Mouse (Mus musculus) frontal cortex, postnatal 14 days (tissue): ENCODE measurements around the gene Muc2.

Experiments used
- DNase-seq, 2 experiments: peaks; one replicate each; pipeline ENCODE4 v3.0.0; 2022; ENCODE audit warnings: low spot score in 2 of 2

Gene Muc2

GRCm38 (mm10) chr7:141770521-141770920 is 80.4 kb downstream of the Muc2 start:
- DNase-seq, result no peak

GRCm38 (mm10) chr7:141770988-141771387 is 80.8 kb downstream of the Muc2 start:
- no peak for DNase-seq

DNA sequence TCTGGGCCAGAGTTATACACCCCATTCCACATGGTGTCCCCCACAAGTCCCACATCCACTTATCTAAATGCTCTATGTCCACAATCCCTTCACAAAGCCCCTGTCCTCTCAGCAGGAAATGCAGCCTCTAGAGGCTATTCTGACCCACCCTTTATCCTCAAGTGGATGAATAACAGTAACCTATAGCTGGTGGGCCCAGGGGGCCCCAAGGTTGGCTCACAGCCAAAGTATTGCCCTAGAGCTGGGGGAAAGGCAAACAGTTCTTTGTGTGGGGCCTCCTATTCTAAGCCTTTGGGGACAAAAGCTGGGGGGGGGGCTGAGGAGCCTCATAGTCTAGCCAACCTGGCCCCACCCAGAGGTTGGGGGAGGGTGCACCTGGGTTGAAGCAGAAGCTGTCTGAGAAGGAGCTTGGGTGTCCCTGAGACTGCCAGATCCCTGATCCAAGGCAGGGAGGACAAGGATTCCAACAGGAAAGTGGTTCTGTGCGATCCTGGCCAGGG is 82.0 kb downstream of the Muc2 start:
- no peak for DNase-seq

- DNase-seq, result no peak
Observed at GRCm38 (mm10) chr7:141774855-141775254, 84.7 kb downstream of the Muc2 start.

DNA sequence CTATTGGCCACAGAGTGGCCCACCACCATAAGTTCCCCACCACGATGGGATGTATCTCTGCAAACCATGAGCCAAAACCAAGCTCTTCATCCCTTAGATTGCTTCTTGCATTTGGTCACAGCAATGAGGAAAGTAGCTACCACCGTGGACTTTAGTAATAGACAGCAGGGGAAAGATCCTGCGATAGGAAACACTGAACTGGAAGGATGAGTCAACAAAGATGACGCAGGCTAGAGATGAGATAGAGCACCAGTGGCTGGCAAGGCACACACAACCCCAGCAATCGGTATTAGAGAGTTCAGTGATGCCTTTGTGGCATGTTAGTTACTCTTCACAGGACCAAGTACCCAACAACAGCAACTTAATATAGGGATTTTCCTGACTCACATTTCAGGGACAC is 86.1 kb downstream of the Muc2 start:
- no peak for DNase-seq

DNA sequence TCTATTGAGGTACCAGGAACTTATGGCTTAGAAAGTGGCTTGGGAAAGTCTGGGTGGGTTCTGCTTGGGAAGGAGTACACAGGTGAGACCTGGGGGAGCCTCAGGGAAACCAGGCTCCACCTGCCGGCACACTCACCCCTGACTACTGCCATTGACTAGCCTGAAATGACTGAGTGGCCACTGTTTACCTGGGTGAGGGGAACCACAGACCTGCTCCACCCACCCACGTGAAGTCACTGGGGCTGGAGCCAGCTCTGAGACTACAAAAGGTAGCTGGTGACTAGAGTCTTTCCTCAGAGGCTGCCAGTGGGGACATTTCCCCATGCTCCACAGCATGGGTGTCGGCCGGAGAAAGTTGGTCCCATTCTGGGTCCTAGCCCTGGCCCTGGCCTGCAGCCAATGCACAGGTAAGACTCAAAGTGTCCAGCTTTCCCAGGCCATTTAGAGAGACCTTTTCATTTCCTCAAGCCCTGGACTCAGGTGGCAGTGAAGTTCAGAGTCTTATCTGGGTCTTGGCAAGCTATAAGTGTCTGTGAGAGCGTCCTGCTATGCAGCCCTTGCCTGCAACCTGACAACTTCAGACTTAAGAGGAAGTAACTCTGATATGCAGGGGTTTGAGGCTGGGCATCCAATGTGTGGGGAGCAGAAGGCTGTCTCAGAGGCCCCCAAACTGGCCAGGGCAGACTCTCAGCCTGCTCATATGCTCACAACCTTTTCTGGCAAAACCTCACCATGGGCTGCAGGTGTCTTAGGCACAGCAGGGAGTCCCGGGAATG is 98.7 kb downstream of the Muc2 start, which contains the start of gene Muc5ac:
TSS of gene Muc5ac (plus strand) at position 296 of the 776 bp plus-strand sequence.
- DNase-seq, result no peak

DNA sequence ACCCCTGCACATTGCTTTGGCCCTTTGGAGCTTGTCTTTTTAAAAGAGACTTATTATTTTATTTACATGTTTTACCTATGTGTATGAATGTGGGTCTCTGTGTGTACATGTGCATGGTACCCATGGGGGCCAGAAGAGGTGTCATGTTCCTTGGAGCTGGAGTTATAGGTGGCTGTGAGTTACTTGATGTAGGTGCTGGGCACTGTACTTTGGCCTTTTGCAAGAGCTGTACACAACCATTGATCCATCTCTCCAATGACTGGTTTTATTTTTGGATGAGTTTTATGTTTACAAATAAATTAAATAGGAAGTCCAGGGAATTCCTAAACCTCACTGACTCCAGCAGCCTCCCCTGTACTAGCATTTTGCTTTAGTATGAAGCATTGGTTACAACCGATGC is 104.1 kb downstream of the Muc2 start:
- no peak for DNase-seq

- no peak for DNase-seq
Observed at GRCm38 (mm10) chr7:141803206-141803605, 113.1 kb downstream of the Muc2 start.
